Mouse (Mus musculus): Measurements from ENCODE around the gene Trp63.
A peak's percentile ranks its signal among the peaks of the same experiment; 100 is the strongest.

The Trp63 gene

GRCm38 (mm10) chr16:25784246-25784645, 100.7 kb downstream of the Trp63 start:
- no peak for DNase-seq

GRCm38 (mm10) chr16:25786457-25786856, 102.9 kb downstream of the Trp63 start:
- no peak for DNase-seq

- DNase-seq = no peak
These were observed 109.2 kb downstream of the Trp63 start for GRCm38 (mm10) chr16:25792640-25793266.

- no peak for DNase-seq
These were observed 114.2 kb downstream of the Trp63 start for GRCm38 (mm10) chr16:25797732-25798294.

GRCm38 (mm10) chr16:25799618-25800017, 116.1 kb downstream of the Trp63 start:
- DNase-seq = no peak

GRCm38 (mm10) chr16:25804955-25805354, 121.4 kb downstream of the Trp63 start:
- DNase-seq = peak; percentile 4

- no peak for DNase-seq
These were observed 123.6 kb downstream of the Trp63 start for GRCm38 (mm10) chr16:25807116-25807515.

GRCm38 (mm10) chr16:25817753-25818624, 134.4 kb downstream of the Trp63 start:
- DNase-seq = no peak

- no peak for DNase-seq
These were observed 142.5 kb downstream of the Trp63 start for GRCm38 (mm10) chr16:25826016-25826415.

- no peak for DNase-seq
These were observed 149.0 kb downstream of the Trp63 start for GRCm38 (mm10) chr16:25832576-25832975.

GRCm38 (mm10) chr16:25835301-25835700, 151.7 kb downstream of the Trp63 start:
- DNase-seq = no peak

GRCm38 (mm10) chr16:25835723-25836122, 152.2 kb downstream of the Trp63 start:
- no peak for DNase-seq

GRCm38 (mm10) chr16:25842996-25843395, 159.4 kb downstream of the Trp63 start:
- DNase-seq = no peak

- DNase-seq = no peak
These were observed 160.1 kb downstream of the Trp63 start for GRCm38 (mm10) chr16:25843625-25844024.

- no peak for DNase-seq
These were observed 163.0 kb downstream of the Trp63 start for GRCm38 (mm10) chr16:25846611-25847010.

- no peak for DNase-seq
These were observed 164.9 kb downstream of the Trp63 start for GRCm38 (mm10) chr16:25848474-25848873.

- DNase-seq = peak; percentile 2
These were observed 166.3 kb downstream of the Trp63 start for GRCm38 (mm10) chr16:25849593-25850464.

- peak; percentile 8 for DNase-seq
These were observed 177.4 kb downstream of the Trp63 start for GRCm38 (mm10) chr16:25860731-25861505.

GRCm38 (mm10) chr16:25865096-25865869, 181.7 kb downstream of the Trp63 start:
- peak; percentile 57 for DNase-seq

GRCm38 (mm10) chr16:25871503-25871902, 187.9 kb downstream of the Trp63 start:
- DNase-seq = no peak

- DNase-seq = no peak
These were observed 192.1 kb downstream of the Trp63 start for GRCm38 (mm10) chr16:25875681-25876080.

Data from lung, postnatal 10 days (tissue).